Mouse (Mus musculus): Measurements from ENCODE around the gene C2cd4c.

Gene C2cd4c

GRCm38 (mm10) chr10:79578891-79579290, 34.9 kb downstream of the C2cd4c start:
- DNase-seq (ENCODE audit: low spot score in 2 of 2), result no peak

- no peak for DNase-seq (ENCODE audit: low spot score in 2 of 2)
Measured at GRCm38 (mm10) chr10:79578276-79578675, 35.5 kb downstream of the C2cd4c start.

GRCm38 (mm10) chr10:79577376-79577775, 36.4 kb downstream of the C2cd4c start:
- DNase-seq (ENCODE audit: low spot score in 2 of 2), result no peak

- DNase-seq (ENCODE audit: low spot score in 2 of 2), result no peak
Measured at GRCm38 (mm10) chr10:79575754-79576153, 38.1 kb downstream of the C2cd4c start.

GRCm38 (mm10) chr10:79574796-79575195, 39.0 kb downstream of the C2cd4c start:
- DNase-seq (ENCODE audit: low spot score in 2 of 2), result no peak

- DNase-seq (ENCODE audit: low spot score in 2 of 2), result no peak
Measured at GRCm38 (mm10) chr10:79574350-79574749, 39.5 kb downstream of the C2cd4c start.

GRCm38 (mm10) chr10:79573611-79574010, 40.2 kb downstream of the C2cd4c start:
- DNase-seq (ENCODE audit: low spot score in 2 of 2), result no peak

GRCm38 (mm10) chr10:79571314-79571713, 42.5 kb downstream of the C2cd4c start:
- no peak for DNase-seq (ENCODE audit: low spot score in 2 of 2)

- no peak for DNase-seq (ENCODE audit: low spot score in 2 of 2)
Measured at GRCm38 (mm10) chr10:79569921-79570320, 43.9 kb downstream of the C2cd4c start.

GRCm38 (mm10) chr10:79559716-79560115, 54.1 kb downstream of the C2cd4c start:
- no peak for DNase-seq (ENCODE audit: low spot score in 2 of 2)

GRCm38 (mm10) chr10:79557496-79557895, 56.3 kb downstream of the C2cd4c start:
- DNase-seq (ENCODE audit: low spot score in 2 of 2), result no peak

GRCm38 (mm10) chr10:79556951-79557350, 56.9 kb downstream of the C2cd4c start:
- no peak for DNase-seq (ENCODE audit: low spot score in 2 of 2)

Measured in urinary bladder, postnatal 36 days (tissue).